Mouse (Mus musculus): ENCODE measurements at regions not wholly inside any gene's neighbourhood (a gene's known extent, or its start where the extent isn't known, plus 50 kb on each side); places are given as distances from the start of the nearest gene placed in this dataset. TPM values are rescaled to one million over a fixed set of nuclear protein-coding genes. Genes with fewer than 3 reads are reported as not detected.

GRCm38 (mm10) chr10:46373715-46374475, 796.3 kb downstream of the Hace1 start:
- 57% methylated on average over 7 of the region's 7 CpGs for WGBS
- ATAC-seq (ENCODE audit: low read depth), result no peak
- no peaks in the 10 kb centered on the region for H3K27me3 ChIP-seq (ENCODE audit: control insufficient read depth, insufficient read depth, low read depth, low read length)

GRCm38 (mm10) chr10:46374646-46375045, 797.0 kb downstream of the Hace1 start:
- H3K27ac ChIP-seq (ENCODE audit: low read length), result no peak overlapping the region
- no peak overlapping the region for H3K4me2 ChIP-seq (ENCODE audit: low read depth, low read length)
- no peaks in the 10 kb centered on the region for H3K27me3 ChIP-seq (ENCODE audit: control insufficient read depth, insufficient read depth, low read depth, low read length)
- H3K9ac ChIP-seq (ENCODE audit: low read length), result no peak overlapping the region
- 78% methylated on average over 3 of the region's 3 CpGs for WGBS
- no peaks in the 10 kb centered on the region for H3K36me3 ChIP-seq (ENCODE audit: control insufficient read depth, insufficient read depth, low read length)
- ATAC-seq (ENCODE audit: low read depth), result no peak
- H3K4me1 ChIP-seq (replicated peaks; ENCODE audit: control insufficient read depth, insufficient read depth, low read length), result no peaks in the 10 kb centered on the region
- no peak overlapping the region for H3K4me3 ChIP-seq (ENCODE audit: low read length)
- no peaks in the 10 kb centered on the region for H3K9me3 ChIP-seq (ENCODE audit: control insufficient read depth, low read length)

More at GRCm38 (mm10) chr10:46373715-46374475, 796.3 kb downstream of the Hace1 start:
- Histone ChIP-seq H3K4me1 (replicated peaks; ENCODE audit: control insufficient read depth, insufficient read depth, low read length) (no peaks in the 10 kb centered on the region), H3K4me3 (ENCODE audit: low read length) (no peak overlapping the region), H3K4me2 (ENCODE audit: low read depth, low read length) (no peak overlapping the region), H3K9me3 (ENCODE audit: control insufficient read depth, low read length) (no peaks in the 10 kb centered on the region), H3K36me3 (ENCODE audit: control insufficient read depth, insufficient read depth, low read length) (no peaks in the 10 kb centered on the region), H3K27ac (ENCODE audit: low read length) (no peak overlapping the region), H3K9ac (ENCODE audit: low read length) (no peak overlapping the region)

GRCm38 (mm10) chr10:46397089-46397488, 819.5 kb downstream of the Hace1 start:
- Histone ChIP-seq H3K4me2 (ENCODE audit: low read depth, low read length) (no peak overlapping the region), H3K4me3 (ENCODE audit: low read length) (no peak overlapping the region), H3K27me3 (ENCODE audit: control insufficient read depth, insufficient read depth, low read depth, low read length) (no peaks in the 10 kb centered on the region), H3K4me1 (replicated peaks; ENCODE audit: control insufficient read depth, insufficient read depth, low read length) (no peaks in the 10 kb centered on the region), H3K9me3 (ENCODE audit: control insufficient read depth, low read length) (no peaks in the 10 kb centered on the region), H3K9ac (ENCODE audit: low read length) (no peak overlapping the region), H3K27ac (ENCODE audit: low read length) (no peak overlapping the region), H3K36me3 (ENCODE audit: control insufficient read depth, insufficient read depth, low read length) (no peaks in the 10 kb centered on the region)
- no peak for ATAC-seq (ENCODE audit: low read depth)
- 68% methylated on average over 4 of the region's 4 CpGs for WGBS

GRCm38 (mm10) chr10:46403883-46404282, 826.3 kb downstream of the Hace1 start:
- Histone ChIP-seq H3K4me1 (replicated peaks; ENCODE audit: control insufficient read depth, insufficient read depth, low read length) (no peaks in the 10 kb centered on the region), H3K27me3 (ENCODE audit: control insufficient read depth, insufficient read depth, low read depth, low read length) (no peaks in the 10 kb centered on the region), H3K4me3 (ENCODE audit: low read length) (no peak overlapping the region), H3K36me3 (ENCODE audit: control insufficient read depth, insufficient read depth, low read length) (no peaks in the 10 kb centered on the region), H3K9ac (ENCODE audit: low read length) (no peak overlapping the region), H3K27ac (ENCODE audit: low read length) (no peak overlapping the region), H3K9me3 (ENCODE audit: control insufficient read depth, low read length) (no peaks in the 10 kb centered on the region), H3K4me2 (ENCODE audit: low read depth, low read length) (no peak overlapping the region)
- 55% methylated on average over 2 of the region's 2 CpGs for WGBS
- no peak for ATAC-seq (ENCODE audit: low read depth)

Small RNAs in the stretch of these regions (microRNA-seq; reads per million reads assigned to microRNA genes)
- gene Gm27410, result not detected
